ENCODE assay signal across 15 mouse cellular contexts in genomic region chr1:162620487-162620886, GRCm38 (mm10). TPM values are rescaled to one million over a fixed set of nuclear protein-coding genes. Genes with fewer than 3 reads are reported as not detected.
DNase-seq lines count a peak whose midpoint lies in the region; ATAC-seq and TF ChIP-seq lines count a peak whose summit lies in the region.
"Had no signal": no experiment of that assay in that cellular context is flagged by ENCODE, and none has a peak within 500 bp of the region (broad histone marks: within the 10 kb centered on the region; RNA-seq: fewer than 3 reads in every experiment).

No protein-coding gene starts in this region.

- no peak for TF ChIP-seq POLR2A in MEL (IDR thresholded peaks at IDR 0.05; ENCODE audit: control insufficient read depth in 1 of 2, insufficient read depth in 1 of 2, low read depth in 1 of 2, low read length in 2 of 2, poor library complexity in 1 of 2)

- H3K4me2 ChIP-seq in liver, embryonic 14.5 days (ENCODE audit: low read depth), result no peak overlapping the region
- H3K4me2 ChIP-seq in forebrain, embryonic 11.5 days (ENCODE audit: low read depth, low read length, severe bottlenecking), result no peak overlapping the region
- H3K4me2 ChIP-seq: forebrain, embryonic 15.5 days had no signal

- no peak for TF ChIP-seq EP300 in MEL (IDR thresholded peaks at IDR 0.05; ENCODE audit: low read depth in 1 of 2, low read length in 2 of 2)
- TF ChIP-seq EP300 in liver, embryonic 14.5 days (IDR thresholded peaks at IDR 0.05; ENCODE audit: low read depth), result no peak

- H3K27me3 ChIP-seq in MEL (ENCODE audit: control insufficient read depth in 1 of 2, insufficient read depth in 2 of 2, low read length in 2 of 2), result no peaks in the 10 kb centered on the region
- H3K27me3 ChIP-seq in liver, embryonic 14.5 days (ENCODE audit: control insufficient read depth, insufficient read depth, low read length), result no peaks in the 10 kb centered on the region
- H3K27me3 ChIP-seq in forebrain, embryonic 11.5 days (ENCODE audit: control insufficient read depth, insufficient read depth, low read length), result no peaks in the 10 kb centered on the region
- H3K27me3 ChIP-seq: forebrain, embryonic 15.5 days had no signal

- no peak overlapping the region for H3K9ac ChIP-seq in MEL (ENCODE audit: control insufficient read depth, low read depth, low read length, poor library complexity, severe bottlenecking)
- H3K9ac ChIP-seq in liver, embryonic 14.5 days (replicated peaks), result no peak overlapping the region
- no peak overlapping the region for H3K9ac ChIP-seq in forebrain, embryonic 11.5 days (ENCODE audit: low read length)
- H3K9ac ChIP-seq: forebrain, embryonic 15.5 days had no signal

- TF ChIP-seq CTCF in layer of hippocampus, adult 2 months (conservative IDR thresholded peaks at IDR 0.05), result peak; percentile 66
- peak; percentile 60 to 76 (median 75) for TF ChIP-seq CTCF in MEL (IDR thresholded peaks at IDR 0.05 in 2 of 3, conservative IDR thresholded peaks at IDR 0.05 in 1 of 3; ENCODE audit: control insufficient read depth in 1 of 3, insufficient read depth in 1 of 3, low read depth in 2 of 3, low read length in 3 of 3, poor library complexity in 1 of 3, severe bottlenecking in 1 of 3)
- peak; percentile 69 for TF ChIP-seq CTCF in liver, embryonic 14.5 days (IDR thresholded peaks at IDR 0.05; ENCODE audit: low read depth)

- H3K4me1 ChIP-seq in MEL (ENCODE audit: control insufficient read depth in 1 of 2, insufficient read depth in 2 of 2, low read length in 2 of 2), result peaks cover 1 to 9% of the 10 kb centered on the region in 2 experiments; a peak in 3 of 4 replicates
- H3K4me1 ChIP-seq in liver, embryonic 14.5 days (replicated peaks; ENCODE audit: control insufficient read depth in 2 of 2, insufficient read depth in 2 of 2, low read length in 1 of 2), result peaks cover 0 to 7% of the 10 kb centered on the region in 2 experiments; a peak in 1 of 4 replicates
- H3K4me1 ChIP-seq in forebrain, embryonic 11.5 days (replicated peaks; ENCODE audit: control insufficient read depth, insufficient read depth, low read length), result no peaks in the 10 kb centered on the region

- no peak for ATAC-seq in liver, embryonic 14.5 days (ENCODE audit: insufficient read depth)
- ATAC-seq in forebrain, embryonic 11.5 days (replicated peaks; ENCODE audit: low FRiP score), result no peak
- ATAC-seq: forebrain, embryonic 15.5 days had no signal

- no peaks in the 10 kb centered on the region for H3K79me2 ChIP-seq in MEL (ENCODE audit: control insufficient read depth, insufficient read depth, low read length, poor library complexity)

- H3K4me3 ChIP-seq in layer of hippocampus, adult 2 months, result no peak overlapping the region
- H3K4me3 ChIP-seq in MEL (ENCODE audit: control insufficient read depth in 1 of 2, insufficient read depth in 1 of 2, low read depth in 2 of 2, low read length in 2 of 2), result no peak overlapping the region
- no peak overlapping the region for H3K4me3 ChIP-seq in liver, embryonic 14.5 days (ENCODE audit: insufficient read depth in 1 of 2, low read depth in 2 of 2, low read length in 2 of 2)
- no peak overlapping the region for H3K4me3 ChIP-seq in forebrain, embryonic 11.5 days (ENCODE audit: low read depth, low read length)
- H3K4me3 ChIP-seq: forebrain, embryonic 15.5 days had no signal

- no peak for DNase-seq in layer of hippocampus, adult 2 months (ENCODE audit: low spot score in 2 of 2)
- no peak for DNase-seq in layer of hippocampus, adult 9-10 months (ENCODE audit: low spot score)
- peak; percentile 34 for DNase-seq in CD4-positive helper T cell, adult 2 months (ENCODE audit: low read depth, low spot score)
- DNase-seq in MEL (ENCODE audit: low read depth, low spot score), result peak; percentile 52
- no peak for DNase-seq in liver, embryonic 14.5 days (ENCODE audit: low read depth in 3 of 3, low spot score in 3 of 3)
- no peak for DNase-seq in Muller cell, postnatal 12 days (ENCODE audit: inconsistent ontology term)
- DNase-seq in spleen, adult 12 weeks (ENCODE audit: low spot score), result no peak
- DNase-seq in forebrain, embryonic 11.5 days (ENCODE audit: low spot score), result no peak
- DNase-seq: adrenal gland, postnatal 14 days; kidney, adult 8-10 months; right cerebral cortex, postnatal 14 days had no signal

- H3K9me3 ChIP-seq in MEL (replicated peaks; ENCODE audit: insufficient read depth, low read length), result no peaks in the 10 kb centered on the region
- no peaks in the 10 kb centered on the region for H3K9me3 ChIP-seq in liver, embryonic 14.5 days (ENCODE audit: control insufficient read depth, low read length)
- H3K9me3 ChIP-seq in forebrain, embryonic 11.5 days (ENCODE audit: control insufficient read depth, low read length), result no peaks in the 10 kb centered on the region
- H3K9me3 ChIP-seq: forebrain, embryonic 15.5 days had no signal

- TF ChIP-seq RAD21 in MEL (IDR thresholded peaks at IDR 0.05; ENCODE audit: low read depth, low read length), result peak; percentile 49

- peaks cover 0 to 7% of the 10 kb centered on the region in 2 experiments; a peak in 2 of 4 replicates for H3K36me3 ChIP-seq in MEL (ENCODE audit: control insufficient read depth in 1 of 2, insufficient read depth in 2 of 2, low read length in 2 of 2)
- H3K36me3 ChIP-seq in liver, embryonic 14.5 days (replicated peaks; ENCODE audit: control insufficient read depth, insufficient read depth, low read depth), result no peaks in the 10 kb centered on the region
- no peaks in the 10 kb centered on the region for H3K36me3 ChIP-seq in forebrain, embryonic 11.5 days (ENCODE audit: control insufficient read depth, insufficient read depth, low read length)
- H3K36me3 ChIP-seq: forebrain, embryonic 15.5 days had no signal

- 55% methylated on average over 4 of the region's 4 CpGs for WGBS in liver, embryonic 14.5 days (ENCODE audit: insufficient replicate concordance)
- WGBS in forebrain, embryonic 11.5 days, result 77% methylated on average over 4 of the region's 4 CpGs

- no peak overlapping the region for H3K27ac ChIP-seq in layer of hippocampus, adult 2 months
- no peak overlapping the region for H3K27ac ChIP-seq in MEL (ENCODE audit: control insufficient read depth, low read depth, low read length)
- H3K27ac ChIP-seq in liver, embryonic 14.5 days, result no peak overlapping the region
- H3K27ac ChIP-seq in forebrain, embryonic 11.5 days (ENCODE audit: low read depth, low read length), result no peak overlapping the region
- H3K27ac ChIP-seq: forebrain, embryonic 15.5 days; macrophage had no signal

TF ChIP-seq in MEL, 35 proteins besides CTCF, POLR2A, EP300 and RAD21:
- TF ChIP-seq JUND (IDR thresholded peaks at IDR 0.05; ENCODE audit: low read depth, low read length) (no peak), SMC3 (IDR thresholded peaks at IDR 0.05; ENCODE audit: low read depth, low read length) (peak; percentile 68), E2F4 (IDR thresholded peaks at IDR 0.05; ENCODE audit: borderline replicate concordance, low read depth, low read length) (no peak), MYC (IDR thresholded peaks at IDR 0.05; ENCODE audit: low read depth, low read length) (peak; percentile 70; the same call in 1 of the 2 replicates), RCOR1 (IDR thresholded peaks at IDR 0.05; ENCODE audit: low read depth, low read length) (no peak), CHD1 (IDR thresholded peaks at IDR 0.05; ENCODE audit: low read depth, low read length) (no peak), ZC3H11A (IDR thresholded peaks at IDR 0.05; ENCODE audit: low read depth, low read length) (peak; percentile 29), NRF1 (IDR thresholded peaks at IDR 0.05; ENCODE audit: insufficient read depth, low read depth, low read length, poor library complexity, severe bottlenecking) (no peak), USF2 (IDR thresholded peaks at IDR 0.05; ENCODE audit: borderline replicate concordance in 1 of 2, insufficient read depth in 1 of 2, low read depth in 1 of 2, low read length in 2 of 2) (no peak), ETS1 (IDR thresholded peaks at IDR 0.05; ENCODE audit: low read depth, low read length) (no peak), ZNF384 (IDR thresholded peaks at IDR 0.05; ENCODE audit: low read depth, low read length) (no peak), BHLHE40 (IDR thresholded peaks at IDR 0.05; ENCODE audit: borderline replicate concordance, low read depth, low read length) (no peak), MAFK (IDR thresholded peaks at IDR 0.05; ENCODE audit: borderline replicate concordance, low read depth, low read length) (no peak)

RNA-seq across cellular contexts. Expression of gene Myoc, which starts 18.5 kb away (rescaled TPM):
- 1 to 10 TPM; 4.1 TPM for total RNA-seq in layer of hippocampus, adult 2 months (2021)
- total RNA-seq in MEL (2012; rRNA removed), result not detected in 2 replicates
- polyA plus RNA-seq in MEL (2012; ENCODE audit: insufficient read depth in 1 of 2, insufficient read length in 2 of 2, low read depth in 1 of 2, low replicate concordance in 2 of 2, missing spikeins in 1 of 2), result not detected
- 0.01 TPM in 1 of 2 replicates, not detected in the other for polyA plus RNA-seq in liver, embryonic 14.5 days (2012; rRNA removed)
- polyA plus RNA-seq in liver, embryonic 14.5 days (2014; fragmentation: Nextera tagmentation; extraction: Ambion mirVana), result not detected in 2 replicates
- polyA plus RNA-seq in forebrain, embryonic 11.5 days (2014; fragmentation: Nextera tagmentation; extraction: Ambion mirVana), result not detected in 2 replicates
- polyA plus RNA-seq: forebrain, embryonic 15.5 days; heart, embryonic 14.5 days; macrophage; neural tube, embryonic 11.5 days had no signal

RNA-seq across cellular contexts. Expression of gene Myocos, which starts 37.5 kb away (rescaled TPM):
- not detected for total RNA-seq in layer of hippocampus, adult 2 months (2021)
- not detected in 2 replicates for total RNA-seq in MEL (2012; rRNA removed)
- not detected for polyA plus RNA-seq in MEL (2012; ENCODE audit: insufficient read depth in 1 of 2, insufficient read length in 2 of 2, low read depth in 1 of 2, low replicate concordance in 2 of 2, missing spikeins in 1 of 2)
- not detected in 2 replicates for polyA plus RNA-seq in liver, embryonic 14.5 days (2012; rRNA removed)
- not detected in 2 replicates for polyA plus RNA-seq in liver, embryonic 14.5 days (2014; fragmentation: Nextera tagmentation; extraction: Ambion mirVana)
- not detected in 2 replicates for polyA plus RNA-seq in forebrain, embryonic 11.5 days (2014; fragmentation: Nextera tagmentation; extraction: Ambion mirVana)
- total RNA-seq: adrenal gland, postnatal 14 days had no signal
- polyA plus RNA-seq: forebrain, embryonic 15.5 days; heart, embryonic 14.5 days; macrophage; neural tube, embryonic 11.5 days had no signal

RNA-seq across cellular contexts. Expression of gene Vamp4, which starts 50.2 kb away (rescaled TPM):
- 100 to 1,000 TPM; 102 to 103 TPM for total RNA-seq in layer of hippocampus, adult 2 months (2021)
- 9.6 and 11.8 TPM in 2 replicates for total RNA-seq in MEL (2012; rRNA removed)
- polyA plus RNA-seq in MEL (2012; ENCODE audit: insufficient read depth in 1 of 2, insufficient read length in 2 of 2, low read depth in 1 of 2, low replicate concordance in 2 of 2, missing spikeins in 1 of 2), result 10 to 100 TPM in 1 of 2 experiments, not detected in 1; 17.1 TPM
- 3.4 and 5.6 TPM in 2 replicates for polyA plus RNA-seq in liver, embryonic 14.5 days (2012; rRNA removed)
- 13.5 TPM in 2 replicates for polyA plus RNA-seq in liver, embryonic 14.5 days (2014; fragmentation: Nextera tagmentation; extraction: Ambion mirVana)
- polyA plus RNA-seq in forebrain, embryonic 11.5 days (2014; fragmentation: Nextera tagmentation; extraction: Ambion mirVana), result 51.2 and 64.3 TPM in 2 replicates

Comparison
In these comparisons a context has a peak if more than half of its experiments do, and no peak if none do; other contexts are left out.
1. DNase-seq: peak in CD4-positive helper T cell, adult 2 months (single experiment) and MEL (single experiment); none in layer of hippocampus, adult 2 months (0 of 2), layer of hippocampus, adult 9-10 months (single experiment), liver, embryonic 14.5 days (0 of 3), Muller cell, postnatal 12 days (single experiment), spleen, adult 12 weeks (single experiment) and forebrain, embryonic 11.5 days (single experiment).
2. Peak in every context shown above with its lines, with median percentiles within 50 percentile points of each other: CTCF ChIP-seq.